Mouse (Mus musculus): ENCODE measurements around the gene Ocln. TPM values are rescaled to one million over a fixed set of nuclear protein-coding genes. Genes with fewer than 3 reads are reported as not detected.

Ocln gene
- polyA plus RNA-seq, 1 experiment from 2014 or later, result 96.4 TPM

DNA sequence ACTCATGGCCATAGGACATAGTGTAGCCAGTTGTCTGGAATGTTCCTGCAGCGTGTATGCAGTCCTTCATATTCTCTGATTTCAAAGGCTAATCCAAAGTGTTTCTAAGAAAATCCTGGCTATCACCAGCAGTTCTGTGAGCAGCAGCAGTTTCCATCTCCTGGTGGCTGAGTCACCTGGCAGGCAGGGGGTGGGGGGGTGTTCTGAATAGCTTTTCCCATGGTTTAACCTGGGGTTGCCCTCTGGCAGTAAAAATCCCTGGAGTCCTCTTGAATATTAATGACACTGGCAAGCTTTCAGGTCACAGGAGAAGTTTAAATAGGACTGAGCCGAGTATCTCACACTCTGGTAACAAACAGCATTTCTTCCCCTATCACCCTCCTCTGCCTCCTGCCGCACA, 29.2 kb upstream of the Ocln start:
- Histone ChIP-seq H3K4me1 (ENCODE audit: control insufficient read depth, insufficient read depth, low read length) (no peaks in the 10 kb centered on the region), H3K36me3 (ENCODE audit: control insufficient read depth, insufficient read depth, low read length) (no peaks in the 10 kb centered on the region), H3K27me3 (replicated peaks; ENCODE audit: control insufficient read depth, insufficient read depth, low read length) (no peaks in the 10 kb centered on the region), H3K4me2 (ENCODE audit: low read depth, low read length) (no peak overlapping the region), H3K4me3 (ENCODE audit: low read length) (no peak overlapping the region), H3K27ac (ENCODE audit: low read length) (no peak overlapping the region), H3K9ac (ENCODE audit: low read depth, low read length) (no peak overlapping the region; the same call in 1 of the 2 replicates), H3K9me3 (ENCODE audit: control insufficient read depth, low read length) (no peaks in the 10 kb centered on the region)
- WGBS, result 23% methylated on average over 3 of the region's 3 CpGs
- ATAC-seq, result no peak

DNA sequence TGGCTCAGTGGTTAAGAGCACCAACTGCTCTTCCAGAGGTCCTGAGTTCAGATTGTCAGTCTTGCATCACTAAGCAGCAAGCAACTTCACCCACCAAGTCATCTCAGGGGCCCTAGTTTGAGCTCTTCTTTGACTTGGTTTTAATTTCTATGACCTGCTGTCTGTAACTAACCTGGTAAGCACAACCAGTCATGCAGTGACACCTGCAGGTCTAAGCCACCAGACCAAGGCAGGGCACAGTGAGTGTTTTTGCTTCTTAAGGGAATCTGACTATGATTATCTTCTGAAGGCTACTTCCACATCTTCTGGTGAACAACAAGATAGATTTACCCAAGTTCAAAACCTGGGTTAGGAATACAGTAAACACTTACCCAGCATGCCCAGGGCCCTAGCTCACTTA, 27.4 kb upstream of the Ocln start:
- Histone ChIP-seq H3K9ac (ENCODE audit: low read depth, low read length) (no peak overlapping the region), H3K9me3 (ENCODE audit: control insufficient read depth, low read length) (no peaks in the 10 kb centered on the region), H3K4me3 (ENCODE audit: low read length) (no peak overlapping the region), H3K4me1 (ENCODE audit: control insufficient read depth, insufficient read depth, low read length) (no peaks in the 10 kb centered on the region), H3K27ac (ENCODE audit: low read length) (no peak overlapping the region), H3K4me2 (ENCODE audit: low read depth, low read length) (no peak overlapping the region), H3K36me3 (ENCODE audit: control insufficient read depth, insufficient read depth, low read length) (no peaks in the 10 kb centered on the region), H3K27me3 (replicated peaks; ENCODE audit: control insufficient read depth, insufficient read depth, low read length) (no peaks in the 10 kb centered on the region)
- ATAC-seq, result no peak

- Histone ChIP-seq H3K27ac (ENCODE audit: low read length) (no peak overlapping the region), H3K4me3 (ENCODE audit: low read length) (no peak overlapping the region), H3K27me3 (replicated peaks; ENCODE audit: control insufficient read depth, insufficient read depth, low read length) (no peaks in the 10 kb centered on the region), H3K4me1 (ENCODE audit: control insufficient read depth, insufficient read depth, low read length) (no peaks in the 10 kb centered on the region), H3K36me3 (ENCODE audit: control insufficient read depth, insufficient read depth, low read length) (no peaks in the 10 kb centered on the region), H3K9me3 (ENCODE audit: control insufficient read depth, low read length) (no peaks in the 10 kb centered on the region), H3K9ac (ENCODE audit: low read depth, low read length) (no peak overlapping the region), H3K4me2 (ENCODE audit: low read depth, low read length) (no peak overlapping the region)
- ATAC-seq, result no peak
- 41% methylated on average over 3 of the region's 3 CpGs for WGBS
Measured at GRCm38 (mm10) chr13:100579220-100579619, 26.7 kb upstream of the Ocln start.

GRCm38 (mm10) chr13:100575950-100576349, 23.4 kb upstream of the Ocln start:
- Histone ChIP-seq H3K4me1 (ENCODE audit: control insufficient read depth, insufficient read depth, low read length) (no peaks in the 10 kb centered on the region), H3K36me3 (ENCODE audit: control insufficient read depth, insufficient read depth, low read length) (no peaks in the 10 kb centered on the region), H3K27me3 (replicated peaks; ENCODE audit: control insufficient read depth, insufficient read depth, low read length) (no peaks in the 10 kb centered on the region), H3K4me3 (ENCODE audit: low read length) (no peak overlapping the region), H3K27ac (ENCODE audit: low read length) (no peak overlapping the region), H3K9me3 (ENCODE audit: control insufficient read depth, low read length) (no peaks in the 10 kb centered on the region), H3K4me2 (ENCODE audit: low read depth, low read length) (no peak overlapping the region), H3K9ac (ENCODE audit: low read depth, low read length) (no peak overlapping the region)
- WGBS, result 36% methylated on average over 2 of the region's 2 CpGs
- ATAC-seq, result peak; percentile 83

DNA sequence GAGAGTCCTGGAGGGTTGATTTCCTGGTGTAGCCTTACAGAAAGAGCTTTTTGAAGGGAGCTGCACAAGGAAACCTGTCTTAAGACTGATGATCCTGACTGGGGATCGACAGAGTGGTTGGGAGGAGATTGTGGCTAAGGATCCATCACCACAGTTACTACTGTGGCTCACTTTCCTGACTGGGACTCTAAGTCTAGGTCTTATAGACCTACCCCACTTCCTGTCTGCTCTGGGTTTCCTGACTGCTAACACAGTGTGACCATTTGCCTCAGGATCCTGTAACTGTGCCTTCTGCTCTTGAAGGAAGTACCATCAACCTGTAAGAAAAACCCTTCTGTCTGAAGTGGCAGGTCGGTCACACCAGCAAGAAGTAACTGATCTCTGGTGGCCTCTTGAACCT, 18.2 kb upstream of the Ocln start:
- no peaks in the 10 kb centered on the region for H3K9me3 ChIP-seq (ENCODE audit: control insufficient read depth, low read length)
- H3K4me2 ChIP-seq (ENCODE audit: low read depth, low read length), result no peak overlapping the region
- H3K4me3 ChIP-seq (ENCODE audit: low read length), result no peak overlapping the region
- no peaks in the 10 kb centered on the region for H3K27me3 ChIP-seq (replicated peaks; ENCODE audit: control insufficient read depth, insufficient read depth, low read length)
- 74% methylated on average over 2 of the region's 2 CpGs for WGBS
- H3K36me3 ChIP-seq (ENCODE audit: control insufficient read depth, insufficient read depth, low read length), result no peaks in the 10 kb centered on the region
- H3K4me1 ChIP-seq (ENCODE audit: control insufficient read depth, insufficient read depth, low read length), result no peaks in the 10 kb centered on the region
- no peak overlapping the region for H3K27ac ChIP-seq (ENCODE audit: low read length)
- no peak overlapping the region for H3K9ac ChIP-seq (ENCODE audit: low read depth, low read length)
- no peak for ATAC-seq

- 96% methylated on average over 1 of the region's 1 CpGs for WGBS
- H3K27me3 ChIP-seq (replicated peaks; ENCODE audit: control insufficient read depth, insufficient read depth, low read length), result no peaks in the 10 kb centered on the region
- H3K4me3 ChIP-seq (ENCODE audit: low read length), result no peak overlapping the region
- no peak overlapping the region for H3K27ac ChIP-seq (ENCODE audit: low read length)
- H3K36me3 ChIP-seq (ENCODE audit: control insufficient read depth, insufficient read depth, low read length), result no peaks in the 10 kb centered on the region
- no peaks in the 10 kb centered on the region for H3K4me1 ChIP-seq (ENCODE audit: control insufficient read depth, insufficient read depth, low read length)
- no peak overlapping the region for H3K9ac ChIP-seq (ENCODE audit: low read depth, low read length)
- H3K4me2 ChIP-seq (ENCODE audit: low read depth, low read length), result no peak overlapping the region
- H3K9me3 ChIP-seq (ENCODE audit: control insufficient read depth, low read length), result no peaks in the 10 kb centered on the region
- ATAC-seq, result no peak
Measured at GRCm38 (mm10) chr13:100568359-100568758, 15.8 kb upstream of the Ocln start.

DNA sequence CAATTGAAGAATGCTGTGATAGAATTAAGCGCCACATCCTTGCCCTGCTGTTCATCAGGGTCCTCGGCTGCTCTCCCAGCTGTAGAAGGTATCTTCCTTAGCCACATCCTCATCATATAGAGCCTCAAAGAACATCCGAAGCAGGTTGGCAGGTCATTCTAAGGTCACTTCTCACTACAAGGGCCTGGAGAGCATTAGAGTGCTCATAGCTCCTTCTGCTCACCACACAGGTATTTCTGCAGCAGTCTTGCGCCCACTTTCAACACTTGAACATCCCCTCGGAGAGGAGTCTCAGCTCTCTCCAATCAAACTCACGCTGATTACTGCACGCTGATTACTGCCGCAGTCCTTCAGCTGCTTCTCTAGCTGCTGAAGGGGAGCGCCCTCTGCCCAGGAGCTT, 6.9 kb upstream of the Ocln start:
- no peak overlapping the region for H3K4me2 ChIP-seq (ENCODE audit: low read depth, low read length)
- no peaks in the 10 kb centered on the region for H3K36me3 ChIP-seq (ENCODE audit: control insufficient read depth, insufficient read depth, low read length)
- H3K27me3 ChIP-seq (replicated peaks; ENCODE audit: control insufficient read depth, insufficient read depth, low read length), result no peaks in the 10 kb centered on the region; the same call in 1 of the 2 replicates
- no peaks in the 10 kb centered on the region for H3K9me3 ChIP-seq (ENCODE audit: control insufficient read depth, low read length)
- ATAC-seq, result no peak
- no peak overlapping the region for H3K9ac ChIP-seq (ENCODE audit: low read depth, low read length)
- H3K27ac ChIP-seq (ENCODE audit: low read length), result no peak overlapping the region
- WGBS, result 82% methylated on average over 9 of the region's 9 CpGs
- H3K4me3 ChIP-seq (ENCODE audit: low read length), result no peak overlapping the region
- no peaks in the 10 kb centered on the region for H3K4me1 ChIP-seq (ENCODE audit: control insufficient read depth, insufficient read depth, low read length)

DNA sequence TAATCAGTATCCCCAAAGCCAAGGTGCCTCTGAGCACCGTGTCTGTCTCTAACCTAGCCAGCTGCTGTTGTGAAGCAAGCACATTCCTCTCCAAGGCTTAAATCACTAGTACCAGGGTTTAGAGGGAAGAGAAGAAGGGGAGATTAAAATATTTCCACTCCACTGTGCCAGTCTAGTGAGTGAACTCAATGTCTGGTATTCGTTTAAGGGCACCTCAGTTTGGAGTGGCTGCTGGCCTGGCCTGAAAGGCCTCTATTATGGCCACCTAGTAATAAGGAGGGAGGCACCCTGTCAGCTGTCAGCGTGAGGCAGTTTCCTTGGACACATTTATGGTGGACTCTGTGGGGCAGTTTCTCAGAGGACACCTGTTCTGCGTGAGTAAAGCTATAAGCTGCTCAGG, 4.5 kb upstream of the Ocln start:
- no peak overlapping the region for H3K9ac ChIP-seq (ENCODE audit: low read depth, low read length)
- H3K27me3 ChIP-seq (replicated peaks; ENCODE audit: control insufficient read depth, insufficient read depth, low read length), result peaks cover 8% of the 10 kb centered on the region; the same call in 1 of the 2 replicates
- ATAC-seq, result no peak
- no peak overlapping the region for H3K27ac ChIP-seq (ENCODE audit: low read length)
- 55% methylated on average over 4 of the region's 4 CpGs for WGBS
- H3K4me2 ChIP-seq (ENCODE audit: low read depth, low read length), result no peak overlapping the region
- H3K9me3 ChIP-seq (ENCODE audit: control insufficient read depth, low read length), result no peaks in the 10 kb centered on the region
- no peak overlapping the region for H3K4me3 ChIP-seq (ENCODE audit: low read length)
- no peaks in the 10 kb centered on the region for H3K36me3 ChIP-seq (ENCODE audit: control insufficient read depth, insufficient read depth, low read length)
- no peaks in the 10 kb centered on the region for H3K4me1 ChIP-seq (ENCODE audit: control insufficient read depth, insufficient read depth, low read length)

DNA sequence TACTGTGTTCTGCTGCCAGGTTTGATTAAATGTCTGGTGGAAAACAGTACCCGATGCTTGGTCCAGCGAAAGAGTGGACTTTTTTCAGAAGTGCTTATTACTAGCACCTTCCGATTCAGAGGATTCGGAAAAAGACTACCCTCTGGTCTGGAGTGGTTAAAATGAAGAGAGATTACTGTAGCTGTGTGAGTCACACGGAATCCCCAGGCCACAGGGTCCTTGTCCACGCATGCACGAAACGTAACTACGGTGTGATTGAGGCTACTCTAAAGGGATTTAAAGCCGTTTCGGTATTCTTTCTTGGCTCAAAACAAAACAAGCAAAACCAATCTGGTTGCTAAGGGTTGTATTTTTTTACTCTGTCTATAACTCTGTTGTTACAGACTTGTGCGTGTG, 522 bp upstream of the Ocln start:
- Histone ChIP-seq H3K36me3 (ENCODE audit: control insufficient read depth, insufficient read depth, low read length) (no peaks in the 10 kb centered on the region), H3K9me3 (ENCODE audit: control insufficient read depth, low read length) (no peaks in the 10 kb centered on the region), H3K4me3 (ENCODE audit: low read length) (peak overlapping the region; percentile 69), H3K27me3 (replicated peaks; ENCODE audit: control insufficient read depth, insufficient read depth, low read length) (peaks cover 22% of the 10 kb centered on the region), H3K4me1 (ENCODE audit: control insufficient read depth, insufficient read depth, low read length) (no peaks in the 10 kb centered on the region; the same call in 1 of the 2 replicates), H3K4me2 (ENCODE audit: low read depth, low read length) (peak overlapping the region; percentile 63), H3K27ac (ENCODE audit: low read length) (peak overlapping the region; percentile 92), H3K9ac (ENCODE audit: low read depth, low read length) (peak overlapping the region; percentile 84)
- WGBS, result 4% methylated on average over 12 of the region's 12 CpGs
- ATAC-seq, result peak; percentile 27; the same call in 1 of the 2 replicates

- peaks cover 22% of the 10 kb centered on the region for H3K27me3 ChIP-seq (replicated peaks; ENCODE audit: control insufficient read depth, insufficient read depth, low read length)
- H3K4me3 ChIP-seq (ENCODE audit: low read length), result peak overlapping the region; percentile 69
- peak overlapping the region; percentile 84 for H3K9ac ChIP-seq (ENCODE audit: low read depth, low read length)
- under 1% methylated on average over 35 of the region's 35 CpGs for WGBS
- H3K36me3 ChIP-seq (ENCODE audit: control insufficient read depth, insufficient read depth, low read length), result no peaks in the 10 kb centered on the region
- H3K9me3 ChIP-seq (ENCODE audit: control insufficient read depth, low read length), result no peaks in the 10 kb centered on the region
- peak; percentile 37 for ATAC-seq
- H3K4me2 ChIP-seq (ENCODE audit: low read depth, low read length), result peak overlapping the region; percentile 63
- peak overlapping the region; percentile 92 for H3K27ac ChIP-seq (ENCODE audit: low read length)
- no peaks in the 10 kb centered on the region; the same call in 1 of the 2 replicates for H3K4me1 ChIP-seq (ENCODE audit: control insufficient read depth, insufficient read depth, low read length)
Measured at GRCm38 (mm10) chr13:100552009-100552368, 529 bp downstream of the Ocln start.
